Mouse (Mus musculus) brain, embryonic 14.5 days (tissue): ENCODE results near the gene Snhg11. TPM values are rescaled to one million over a fixed set of nuclear protein-coding genes. Genes with fewer than 3 reads are reported as not detected.
A peak's percentile ranks its signal among the peaks of the same experiment; 100 is the strongest.

Source experiments
- DNase-seq: peaks from one replicate; pipeline ENCODE4 v3.0.0-alpha.2; 2011; ENCODE audit warnings: low read depth
- CTCF ChIP-seq: fragments of 200-500 bp; IDR thresholded peaks from 2 replicates; pipeline ENCODE4 v1.5.1; 2012; ENCODE audit warnings: inconsistent platforms, mild to moderate bottlenecking, moderate library complexity, borderline replicate concordance; ENCODE audit not compliant: insufficient read depth, insufficient read length; ENCODE audit errors: extremely low read depth
- POLR2A ChIP-seq: fragments of 200-500 bp; IDR thresholded peaks from 2 replicates; pipeline ENCODE4 v1.6.1; 2012; ENCODE audit warnings: mild to moderate bottlenecking, inconsistent platforms, borderline replicate concordance; ENCODE audit not compliant: poor library complexity, insufficient read depth, insufficient read length, severe bottlenecking; ENCODE audit errors: extremely low read depth
- polyA plus RNA-seq: library from polyadenylated mRNA; depleted of rRNA; stranded (reverse); fragments of >200 nt; gene quantifications from 2 replicates; pipeline ENCODE4 v1.2.3, GENCODE M21; 2012

The Snhg11 gene
- polyA plus RNA-seq, 1 experiment = 652 TPM

GRCm38 (mm10) chr2:158356121-158356520 lies 19.3 kb upstream of the Snhg11 start:
- TF ChIP-seq CTCF (no peak), POLR2A (no peak)
- DNase-seq = no peak

- TF ChIP-seq CTCF (no peak), POLR2A (no peak)
These were observed 15.4 kb upstream of the Snhg11 start for GRCm38 (mm10) chr2:158359757-158360620.

GRCm38 (mm10) chr2:158360873-158361677 lies 14.4 kb upstream of the Snhg11 start:
- TF ChIP-seq POLR2A = peak; percentile 72; the same call in 1 of the 2 replicates
- TF ChIP-seq CTCF = peak; percentile 86
- DNase-seq = peak; percentile 97

More at GRCm38 (mm10) chr2:158359757-158360620, 15.4 kb upstream of the Snhg11 start:
- DNase-seq = no peak

DNA sequence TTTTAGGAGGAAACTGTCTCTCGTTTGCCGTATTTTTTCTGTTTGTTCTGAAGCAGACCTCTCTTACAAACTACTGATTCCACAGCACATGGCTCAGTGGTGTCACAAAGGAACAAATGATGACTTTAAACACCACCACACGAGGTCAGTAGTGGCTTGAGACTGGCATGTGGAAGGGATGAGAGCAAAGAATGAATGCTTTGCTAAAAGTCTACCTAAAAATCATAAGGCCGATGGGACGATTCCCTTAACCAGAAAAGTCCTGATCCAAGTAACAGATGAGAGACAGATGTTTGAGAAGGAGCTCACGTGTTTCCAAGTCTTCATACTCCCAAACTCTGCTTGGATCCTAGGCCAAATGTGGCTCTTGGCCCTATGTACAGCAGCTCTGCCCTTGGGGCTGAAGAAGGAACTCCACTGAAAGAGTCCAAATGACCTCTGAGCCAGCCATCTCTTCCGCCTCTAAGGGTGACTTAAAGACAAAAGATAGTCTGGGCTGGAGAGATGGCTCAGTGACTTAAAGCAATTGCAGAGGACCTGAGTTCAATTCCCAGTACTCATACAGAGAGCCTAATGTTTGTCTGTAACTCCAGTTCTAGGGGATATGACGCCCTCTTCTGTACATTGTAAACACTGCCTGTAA lies 13.6 kb upstream of the Snhg11 start:
- DNase-seq = no peak
- TF ChIP-seq POLR2A (no peak), CTCF (no peak; the same call in 1 of the 2 replicates)

DNA sequence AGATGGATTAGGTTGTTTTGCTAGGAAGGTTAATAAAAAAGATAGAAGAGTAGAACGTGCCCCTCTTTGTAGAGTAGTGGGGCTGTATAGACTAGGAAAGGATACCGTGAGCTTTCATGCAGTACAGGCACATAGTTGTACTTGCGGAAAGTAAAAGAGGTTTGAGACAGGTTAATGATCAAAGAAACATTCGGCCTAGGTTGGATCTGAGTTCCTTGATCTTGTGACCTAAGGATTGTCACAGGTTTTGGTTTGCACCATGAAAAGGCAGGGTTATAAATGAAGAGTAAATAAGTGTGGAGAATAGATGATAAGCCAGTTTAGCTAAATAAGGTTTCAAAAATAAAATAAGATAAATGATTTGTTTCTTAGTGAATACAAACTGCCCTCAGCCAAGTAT lies 11.3 kb upstream of the Snhg11 start:
- no peak for DNase-seq
- TF ChIP-seq CTCF (no peak), POLR2A (no peak)

- TF ChIP-seq POLR2A (no peak), CTCF (no peak)
- no peak for DNase-seq
These were observed 10.2 kb upstream of the Snhg11 start for GRCm38 (mm10) chr2:158365099-158365850.

DNA sequence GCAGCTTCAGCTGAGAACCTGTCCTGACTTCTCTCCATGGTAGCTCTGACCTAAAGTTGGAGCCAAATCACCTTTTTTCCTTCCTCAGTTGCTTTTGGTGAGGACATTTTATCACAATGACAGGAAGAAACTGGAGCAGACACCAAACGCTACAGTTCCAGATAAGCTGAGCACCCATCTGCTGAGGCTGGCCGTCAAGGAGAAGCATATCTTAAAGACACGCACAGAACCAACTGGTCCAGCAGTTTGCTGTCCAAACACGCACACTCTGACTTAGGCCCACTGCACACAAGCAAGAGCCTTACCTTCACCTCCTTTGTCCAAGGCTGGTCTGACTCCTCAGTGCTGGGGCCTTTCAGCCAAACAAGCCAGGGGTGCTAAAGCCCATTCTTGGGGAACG lies 7.8 kb upstream of the Snhg11 start:
- no peak for TF ChIP-seq CTCF
- TF ChIP-seq POLR2A = no peak
- no peak for DNase-seq

GRCm38 (mm10) chr2:158368313-158368712 lies 7.1 kb upstream of the Snhg11 start:
- DNase-seq = no peak
- TF ChIP-seq POLR2A (no peak), CTCF (no peak)

GRCm38 (mm10) chr2:158369474-158370172 lies 5.8 kb upstream of the Snhg11 start:
- TF ChIP-seq CTCF (no peak), POLR2A (no peak)
- no peak for DNase-seq

GRCm38 (mm10) chr2:158370173-158370550 lies 5.3 kb upstream of the Snhg11 start:
- DNase-seq = no peak
- TF ChIP-seq POLR2A (no peak), CTCF (no peak)
